Mouse (Mus musculus): Measurements from ENCODE around the gene Cd247. TPM values are rescaled to one million over a fixed set of nuclear protein-coding genes. Genes with fewer than 3 reads are reported as not detected.

Cd247 gene
- polyA plus RNA-seq, 1 experiment: 0.79 TPM

DNA sequence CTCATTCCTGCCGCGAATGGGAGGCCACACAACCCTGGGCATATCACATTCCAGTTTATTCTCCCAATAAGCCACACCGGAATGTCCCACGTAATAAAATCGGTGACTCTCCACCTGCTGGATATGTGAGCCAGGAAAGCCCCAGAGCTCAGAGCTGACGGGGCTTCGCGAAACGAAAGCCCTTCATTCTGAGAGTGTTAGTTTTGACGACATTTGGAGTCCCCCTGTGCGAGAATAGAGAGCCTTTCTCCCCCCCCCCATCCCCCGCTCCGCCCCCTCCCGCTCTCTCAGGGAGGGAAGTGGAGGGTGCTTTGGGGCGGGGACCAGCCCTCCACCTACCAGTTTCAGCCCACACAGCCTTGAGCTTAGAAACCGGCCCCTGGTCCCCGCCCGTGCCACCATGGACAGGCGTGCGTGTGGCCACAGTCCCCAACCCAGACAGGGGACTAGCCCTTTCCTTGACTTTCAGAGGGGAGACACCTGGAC lies 56.0 kb downstream of the Cd247 start:
- DNase-seq (ENCODE audit: low read depth): no peak
- TF ChIP-seq POLR2A (IDR thresholded peaks at IDR 0.05; ENCODE audit: borderline replicate concordance, extremely low read depth, insufficient read depth, insufficient read length, poor library complexity, severe bottlenecking) (no peak), CTCF (IDR thresholded peaks at IDR 0.05; ENCODE audit: borderline replicate concordance, extremely low read depth, insufficient read depth, insufficient read length) (no peak)

DNA sequence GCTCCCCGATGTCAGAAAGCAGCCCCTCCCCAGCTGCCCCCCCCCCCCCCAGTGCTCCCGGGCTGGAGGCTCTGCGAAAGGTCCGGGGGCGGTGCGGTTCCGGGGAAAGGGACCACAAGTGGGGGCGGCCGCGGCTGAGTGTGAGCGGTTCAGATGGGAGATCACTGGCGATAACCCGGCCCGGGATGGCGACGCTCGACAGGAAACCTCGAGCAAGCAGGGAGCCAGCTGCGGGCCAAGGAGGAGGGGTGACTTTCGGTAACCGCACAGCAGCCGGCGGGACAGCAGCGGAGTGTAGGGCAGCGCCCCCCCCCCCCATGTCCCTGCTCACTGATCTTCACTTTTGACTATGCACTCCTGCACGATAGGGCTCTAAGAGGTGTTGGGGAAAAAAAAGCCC lies 56.5 kb downstream of the Cd247 start:
- TF ChIP-seq CTCF (IDR thresholded peaks at IDR 0.05; ENCODE audit: borderline replicate concordance, extremely low read depth, insufficient read depth, insufficient read length) (no peak), POLR2A (IDR thresholded peaks at IDR 0.05; ENCODE audit: borderline replicate concordance, extremely low read depth, insufficient read depth, insufficient read length, poor library complexity, severe bottlenecking) (no peak)
- no peak for DNase-seq (ENCODE audit: low read depth)

DNA sequence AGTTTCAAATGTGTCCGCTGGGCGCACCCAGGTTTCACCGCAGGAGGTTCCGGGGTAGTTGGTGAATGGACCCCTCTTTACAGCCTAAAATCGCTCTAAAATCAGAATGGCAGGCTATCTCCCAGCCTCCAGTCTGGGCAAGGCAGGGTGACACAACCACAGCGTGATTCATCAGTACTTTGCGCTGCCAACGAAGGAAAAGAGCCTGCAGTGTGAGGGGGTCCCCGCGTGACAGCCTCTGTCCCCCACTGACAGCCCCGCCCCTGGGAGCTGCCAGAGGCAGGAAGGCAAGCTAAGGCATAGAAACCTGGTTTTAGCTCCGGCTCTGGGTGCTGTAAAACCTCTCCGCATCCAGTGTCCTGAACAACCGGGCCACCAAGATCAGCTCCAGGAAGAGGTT lies 56.9 kb downstream of the Cd247 start:
- TF ChIP-seq CTCF (IDR thresholded peaks at IDR 0.05; ENCODE audit: borderline replicate concordance, extremely low read depth, insufficient read depth, insufficient read length) (no peak), POLR2A (IDR thresholded peaks at IDR 0.05; ENCODE audit: borderline replicate concordance, extremely low read depth, insufficient read depth, insufficient read length, poor library complexity, severe bottlenecking) (no peak)
- no peak for DNase-seq (ENCODE audit: low read depth)

DNA sequence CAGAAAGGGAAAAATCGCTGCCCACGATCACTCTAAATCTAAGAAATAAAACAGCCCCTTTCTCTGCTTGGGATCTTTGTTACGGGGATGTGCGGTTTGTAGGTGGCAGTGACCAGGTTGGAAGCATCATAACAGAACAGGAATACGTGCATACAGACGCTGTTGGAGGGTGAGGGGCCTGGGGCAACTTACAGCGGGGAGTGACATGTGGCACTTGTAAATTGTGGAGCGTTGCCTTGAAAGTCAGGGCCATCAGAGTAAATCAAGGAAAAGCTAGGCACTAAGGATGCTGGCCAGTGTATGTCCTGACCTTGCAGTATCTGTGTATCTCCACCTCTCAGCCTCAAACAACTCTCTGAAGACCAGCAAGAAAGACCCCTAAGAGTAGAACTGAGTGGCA lies 59.9 kb downstream of the Cd247 start:
- TF ChIP-seq CTCF (IDR thresholded peaks at IDR 0.05; ENCODE audit: borderline replicate concordance, extremely low read depth, insufficient read depth, insufficient read length) (no peak), POLR2A (IDR thresholded peaks at IDR 0.05; ENCODE audit: borderline replicate concordance, extremely low read depth, insufficient read depth, insufficient read length, poor library complexity, severe bottlenecking) (no peak)
- DNase-seq (ENCODE audit: low read depth): no peak

DNA sequence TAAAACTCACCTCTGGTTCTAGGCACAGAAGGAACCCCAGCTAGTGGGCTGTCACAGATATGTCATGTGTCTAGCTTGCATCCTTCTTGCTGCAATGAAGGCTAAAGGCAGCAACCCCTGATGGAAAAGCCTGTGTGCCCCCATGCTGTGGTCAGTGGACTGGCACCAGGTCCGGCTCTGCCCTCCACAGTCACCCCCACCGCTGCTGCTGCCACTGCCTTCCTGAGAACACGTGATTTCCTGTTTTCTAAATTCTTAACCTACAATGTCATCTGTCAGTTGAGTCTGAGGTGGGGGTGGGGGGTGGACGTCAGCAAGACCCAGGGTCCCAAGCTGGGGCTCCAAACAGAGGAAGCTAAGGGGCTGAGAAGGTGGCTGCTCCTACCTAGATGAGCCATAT lies 60.4 kb downstream of the Cd247 start:
- TF ChIP-seq CTCF (IDR thresholded peaks at IDR 0.05; ENCODE audit: borderline replicate concordance, extremely low read depth, insufficient read depth, insufficient read length) (no peak), POLR2A (IDR thresholded peaks at IDR 0.05; ENCODE audit: borderline replicate concordance, extremely low read depth, insufficient read depth, insufficient read length, poor library complexity, severe bottlenecking) (no peak)
- no peak for DNase-seq (ENCODE audit: low read depth)

DNA sequence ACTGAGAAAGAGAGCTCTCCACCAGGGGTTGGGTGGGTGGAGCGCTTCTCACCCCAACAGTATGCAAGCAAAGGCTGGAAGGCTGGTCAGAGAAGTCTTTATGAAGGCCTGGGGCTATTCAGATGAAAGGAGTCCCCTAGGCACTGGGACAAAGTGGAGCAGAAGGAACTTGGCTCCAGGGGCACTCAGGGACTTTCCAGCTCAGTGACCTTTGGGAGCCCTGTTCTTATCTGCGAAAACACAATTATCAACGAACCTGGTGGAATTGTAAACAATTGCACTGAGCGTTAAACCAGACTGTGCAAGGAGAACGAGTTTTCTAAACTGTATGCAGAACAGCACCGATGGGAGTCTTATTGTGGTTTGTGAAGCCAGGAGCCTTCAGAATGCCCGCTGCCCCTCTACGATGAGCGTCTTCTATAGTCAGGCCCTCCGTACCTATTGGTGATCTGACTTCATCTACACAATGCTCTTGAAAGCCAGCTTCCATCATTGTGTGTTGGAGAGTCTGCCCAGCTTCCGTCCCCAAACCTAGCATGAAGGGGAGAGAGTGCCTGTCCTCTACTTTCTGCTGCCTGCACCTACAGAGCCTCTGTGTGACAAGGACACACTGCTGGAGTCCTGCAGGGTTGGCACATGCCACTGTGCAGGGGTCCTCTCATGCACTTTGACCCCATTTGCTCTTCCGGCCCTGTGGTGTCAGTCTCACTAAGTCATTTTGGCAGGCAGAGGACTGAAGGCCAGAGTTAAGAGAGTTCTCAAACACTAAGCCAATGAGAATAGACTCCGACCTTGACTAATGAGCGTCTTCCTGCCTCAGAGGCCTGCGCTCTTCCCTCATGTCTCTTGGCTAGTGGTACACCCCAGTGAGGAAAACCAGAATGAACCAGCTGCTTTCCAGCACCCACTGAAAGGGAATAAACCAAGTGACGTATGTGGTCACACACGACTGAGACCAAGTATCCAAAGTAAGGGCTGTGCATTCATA lies 61.3 kb downstream of the Cd247 start:
- no peak for DNase-seq (ENCODE audit: low read depth)
- TF ChIP-seq POLR2A (IDR thresholded peaks at IDR 0.05; ENCODE audit: borderline replicate concordance, extremely low read depth, insufficient read depth, insufficient read length, poor library complexity, severe bottlenecking) (no peak), CTCF (IDR thresholded peaks at IDR 0.05; ENCODE audit: borderline replicate concordance, extremely low read depth, insufficient read depth, insufficient read length) (no peak)

DNA sequence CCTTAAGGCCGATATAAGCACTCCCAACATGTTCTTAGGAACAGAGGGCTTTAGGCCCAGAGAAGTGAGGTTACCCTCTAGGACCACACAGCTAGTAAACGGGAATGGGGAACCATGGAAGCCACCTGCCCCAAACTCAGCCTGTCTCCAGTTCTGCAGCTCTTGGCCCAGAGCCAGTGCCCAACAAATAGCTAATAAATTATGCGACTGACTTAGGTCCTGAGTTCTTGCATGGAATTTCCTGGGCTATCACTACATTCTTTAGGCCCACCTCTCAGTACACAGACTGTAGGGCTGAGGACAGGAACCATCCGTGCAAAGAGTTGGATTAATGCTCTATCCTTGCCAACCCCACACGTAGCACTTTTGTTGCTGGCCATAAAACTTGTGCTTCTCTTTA lies 63.6 kb downstream of the Cd247 start:
- TF ChIP-seq POLR2A (IDR thresholded peaks at IDR 0.05; ENCODE audit: borderline replicate concordance, extremely low read depth, insufficient read depth, insufficient read length, poor library complexity, severe bottlenecking) (no peak), CTCF (IDR thresholded peaks at IDR 0.05; ENCODE audit: borderline replicate concordance, extremely low read depth, insufficient read depth, insufficient read length) (no peak)
- DNase-seq (ENCODE audit: low read depth): peak; percentile 56

DNA sequence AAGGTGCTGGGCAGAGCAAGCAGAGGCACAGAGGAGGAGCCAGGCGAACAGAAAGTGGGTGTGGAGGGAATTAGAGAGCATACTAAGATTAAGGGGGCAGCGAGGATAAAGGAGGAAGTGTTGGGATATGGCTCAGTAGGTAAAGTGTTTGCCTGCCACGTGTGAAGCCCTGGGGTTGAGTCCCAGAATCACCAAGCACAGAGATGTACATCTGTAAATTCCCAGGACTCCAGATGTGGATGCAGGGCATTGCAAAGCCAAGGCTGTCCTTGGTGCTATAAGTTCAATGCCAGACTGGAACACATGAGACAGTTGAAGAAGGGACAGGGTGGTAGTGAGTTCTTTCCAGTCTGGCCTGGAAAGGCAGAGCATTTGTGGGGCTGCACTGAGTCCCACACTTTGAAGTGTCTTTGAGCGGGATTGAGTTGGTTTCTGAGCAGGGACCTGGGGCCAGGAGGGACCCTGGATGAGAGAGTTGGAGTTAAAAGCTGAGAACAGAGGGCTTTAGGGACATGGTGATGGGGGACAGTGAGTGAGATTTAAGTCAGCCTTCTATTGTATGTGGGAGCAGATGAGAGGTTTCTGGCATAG lies 64.7 kb downstream of the Cd247 start:
- DNase-seq (ENCODE audit: low read depth): no peak
- TF ChIP-seq CTCF (IDR thresholded peaks at IDR 0.05; ENCODE audit: borderline replicate concordance, extremely low read depth, insufficient read depth, insufficient read length): no peak
- no peak for TF ChIP-seq POLR2A (IDR thresholded peaks at IDR 0.05; ENCODE audit: borderline replicate concordance, extremely low read depth, insufficient read depth, insufficient read length, poor library complexity, severe bottlenecking)

DNA sequence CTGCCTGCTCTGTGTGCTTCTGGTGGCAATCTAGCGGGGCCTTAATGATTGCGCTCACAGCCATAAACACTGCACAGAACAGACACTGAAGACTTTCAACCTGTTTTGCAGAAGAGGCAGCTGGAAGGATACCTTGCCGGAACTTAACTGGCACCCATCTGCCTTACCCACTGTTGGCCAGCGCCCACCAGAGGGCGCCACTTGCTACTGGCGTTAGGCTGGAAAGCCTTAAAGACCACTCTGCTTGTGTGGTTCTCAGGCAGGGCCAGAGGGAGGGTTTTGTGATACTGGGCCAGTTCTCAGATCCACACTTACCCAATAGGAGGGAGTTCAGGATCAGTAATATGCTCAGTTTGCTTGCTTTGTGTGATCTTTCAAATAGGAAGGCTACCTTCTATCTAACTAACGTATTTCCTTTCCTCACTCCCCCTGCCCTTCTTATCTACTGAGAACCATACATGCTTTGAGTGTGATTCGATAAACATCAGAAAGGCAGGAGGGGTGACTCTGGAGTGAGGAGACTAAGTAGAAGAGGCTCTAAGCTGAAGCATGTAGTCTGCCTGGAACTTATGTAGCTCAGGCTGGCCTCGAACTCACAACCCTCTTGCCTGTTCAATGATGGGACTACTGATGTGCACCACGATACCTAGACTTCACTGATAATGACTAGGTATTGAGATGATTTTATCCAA lies 65.4 kb downstream of the Cd247 start:
- DNase-seq (ENCODE audit: low read depth): peak; percentile 78
- no peak for TF ChIP-seq POLR2A (IDR thresholded peaks at IDR 0.05; ENCODE audit: borderline replicate concordance, extremely low read depth, insufficient read depth, insufficient read length, poor library complexity, severe bottlenecking)
- peak; percentile 88 for TF ChIP-seq CTCF (IDR thresholded peaks at IDR 0.05; ENCODE audit: borderline replicate concordance, extremely low read depth, insufficient read depth, insufficient read length)

DNA sequence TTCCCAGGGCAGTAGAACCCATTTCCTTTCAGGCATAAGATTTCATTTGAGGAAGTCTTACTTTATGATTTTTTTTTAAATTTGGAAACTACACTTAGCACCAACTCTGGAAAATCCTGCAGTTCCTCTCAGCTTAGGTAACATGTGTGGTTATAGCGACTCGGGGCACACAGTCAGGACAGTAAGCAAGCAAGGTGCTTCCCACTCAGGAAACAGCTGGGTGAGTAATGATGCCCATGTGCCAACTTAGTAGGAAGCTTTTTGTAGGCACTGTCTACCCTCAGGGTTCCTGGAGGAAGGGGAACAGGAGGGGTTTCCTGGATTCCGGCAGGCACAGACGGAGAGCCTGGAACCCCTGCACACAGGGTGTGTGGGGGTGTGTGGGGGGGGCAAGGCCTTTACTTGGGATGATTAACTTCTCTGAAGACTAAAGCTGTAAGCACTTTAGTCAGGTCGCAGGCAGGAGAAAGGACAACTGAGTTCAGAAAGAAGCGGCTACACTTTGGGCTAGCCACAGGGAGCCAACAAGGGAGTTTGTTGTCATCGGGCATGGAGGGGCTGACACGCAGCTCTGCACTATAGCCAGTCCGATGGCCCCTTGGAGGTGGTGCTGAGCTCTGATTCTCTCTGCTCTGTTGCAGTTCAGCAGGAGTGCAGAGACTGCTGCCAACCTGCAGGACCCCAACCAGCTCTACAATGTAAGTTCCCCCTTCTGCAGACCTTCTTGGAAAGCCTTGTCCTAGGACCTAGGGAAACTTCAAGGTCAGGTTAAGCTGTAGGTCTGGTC lies 67.5 kb downstream of the Cd247 start:
- TF ChIP-seq CTCF (IDR thresholded peaks at IDR 0.05; ENCODE audit: borderline replicate concordance, extremely low read depth, insufficient read depth, insufficient read length) (no peak), POLR2A (IDR thresholded peaks at IDR 0.05; ENCODE audit: borderline replicate concordance, extremely low read depth, insufficient read depth, insufficient read length, poor library complexity, severe bottlenecking) (no peak)
- DNase-seq (ENCODE audit: low read depth): no peak
